Mouse (Mus musculus): Measurements from ENCODE around the gene Btbd8.

Gene Btbd8

GRCm38 (mm10) chr5:107516087-107516486 is 78.3 kb downstream of the Btbd8 start:
- no peak for DNase-seq (ENCODE audit: low read depth, low spot score)

DNA sequence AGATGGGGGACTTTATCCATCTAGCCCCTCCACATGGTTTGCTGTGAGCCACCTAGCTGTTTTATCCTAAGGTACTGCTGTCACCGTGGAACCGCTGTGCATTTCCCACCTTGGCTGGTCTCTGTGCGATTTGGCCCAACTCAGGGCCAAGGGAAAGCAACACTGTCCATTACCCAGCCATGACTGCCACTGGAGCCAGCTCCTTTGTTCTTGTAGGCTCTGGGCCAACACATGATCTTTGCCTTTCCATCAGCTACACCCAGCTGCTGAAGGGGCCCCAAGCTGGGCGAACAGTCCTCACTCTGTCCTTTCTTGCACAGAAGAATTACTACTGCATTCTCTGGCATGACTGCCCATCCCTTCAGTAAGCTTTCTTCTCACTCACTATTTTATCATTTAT is 80.8 kb downstream of the Btbd8 start:
- no peak for DNase-seq (ENCODE audit: low read depth, low spot score)

GRCm38 (mm10) chr5:107521386-107521785 is 83.6 kb downstream of the Btbd8 start:
- DNase-seq (ENCODE audit: low read depth, low spot score): no peak

GRCm38 (mm10) chr5:107521897-107522296 is 84.1 kb downstream of the Btbd8 start:
- DNase-seq (ENCODE audit: low read depth, low spot score): no peak

- no peak for DNase-seq (ENCODE audit: low read depth, low spot score)
These were observed 86.5 kb downstream of the Btbd8 start for GRCm38 (mm10) chr5:107524281-107524680.

DNA sequence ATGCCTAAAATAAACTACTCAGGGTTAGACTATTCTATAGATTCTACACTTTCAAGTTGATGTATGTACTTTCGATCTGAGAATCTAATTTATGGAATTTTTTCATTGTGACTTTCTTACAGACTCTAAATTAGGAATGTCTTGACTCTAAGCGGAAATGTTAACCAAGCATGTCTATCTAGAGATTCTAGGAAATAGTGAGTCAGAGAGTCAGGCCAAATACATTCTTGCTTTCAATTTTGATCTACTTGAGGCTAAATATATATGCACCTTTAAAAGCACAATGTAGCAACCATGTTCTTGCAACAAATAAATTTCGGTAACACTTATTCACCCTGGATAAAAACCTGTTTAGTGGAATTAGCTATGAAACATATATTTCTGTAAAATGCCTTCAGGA is 91.1 kb downstream of the Btbd8 start:
- DNase-seq (ENCODE audit: low read depth, low spot score): peak; percentile 9

DNA sequence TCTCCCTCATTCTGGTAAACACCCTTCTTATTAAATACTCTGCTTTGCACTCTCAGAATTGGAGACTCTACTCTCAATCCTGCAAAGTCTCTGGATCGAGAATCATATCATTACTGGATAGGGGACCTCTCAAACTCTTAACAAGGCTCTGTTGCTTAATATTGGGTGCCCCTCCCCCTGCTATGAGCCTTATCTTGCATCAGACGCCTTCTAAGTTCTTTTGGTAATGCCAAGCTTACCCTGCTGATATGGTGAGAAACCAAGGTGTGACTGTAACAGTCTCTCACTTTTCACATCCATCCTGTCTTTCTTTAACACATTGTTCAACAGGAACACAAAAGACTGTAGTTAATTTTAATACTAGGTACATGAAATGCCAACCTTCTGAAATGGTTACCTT is 95.8 kb downstream of the Btbd8 start:
- DNase-seq (ENCODE audit: low read depth, low spot score): no peak

- DNase-seq (ENCODE audit: low read depth, low spot score): no peak
These were observed 96.8 kb downstream of the Btbd8 start, which contains the start of gene 1700028K03Rik for GRCm38 (mm10) chr5:107534581-107534980. Gene 1700028K03Rik, plus strand, starts transcription at chr5:107534709.

DNA sequence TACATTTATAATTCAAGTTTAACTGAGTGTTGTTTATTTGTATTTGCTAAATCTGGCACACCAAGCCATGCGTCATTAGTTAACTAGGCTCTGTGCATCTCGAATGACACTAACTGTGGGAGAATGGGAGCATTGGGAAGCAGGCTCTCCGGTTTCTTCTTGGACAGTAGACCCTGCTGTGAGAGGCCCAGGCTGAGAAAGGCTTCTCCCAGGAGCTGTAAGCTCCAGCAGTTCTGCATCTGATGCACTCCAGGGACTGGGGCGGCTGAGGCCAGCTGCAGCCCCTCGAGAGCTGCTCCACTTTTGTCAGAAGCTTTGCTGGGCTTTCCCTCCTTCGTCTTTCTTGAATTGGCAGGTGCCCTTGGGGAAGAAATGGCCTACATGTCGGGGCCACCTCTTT is 103.9 kb downstream of the Btbd8 start:
- DNase-seq (ENCODE audit: low read depth, low spot score): no peak

DNA sequence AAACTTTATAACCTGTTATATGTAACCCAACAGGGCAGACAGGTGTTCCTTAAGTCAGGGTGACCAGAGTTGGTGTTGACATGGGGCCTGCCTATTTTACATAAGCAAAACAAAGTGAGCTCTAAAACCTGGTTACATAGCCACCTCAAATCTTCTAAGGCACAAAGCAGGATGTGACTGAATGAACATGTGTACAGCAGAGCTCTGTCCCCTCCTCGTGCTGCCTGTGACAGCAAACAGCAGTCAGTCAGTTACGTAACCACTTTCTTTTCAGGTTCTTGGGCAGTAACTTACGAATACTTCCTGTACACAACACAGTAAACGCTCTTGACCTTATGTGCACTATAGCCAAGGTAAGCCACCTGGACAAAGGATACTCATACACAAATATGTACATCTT is 108.1 kb downstream of the Btbd8 start:
- no peak for DNase-seq (ENCODE audit: low read depth, low spot score)

- no peak for DNase-seq (ENCODE audit: low read depth, low spot score)
These were observed 110.2 kb downstream of the Btbd8 start for GRCm38 (mm10) chr5:107547955-107548354.

DNA sequence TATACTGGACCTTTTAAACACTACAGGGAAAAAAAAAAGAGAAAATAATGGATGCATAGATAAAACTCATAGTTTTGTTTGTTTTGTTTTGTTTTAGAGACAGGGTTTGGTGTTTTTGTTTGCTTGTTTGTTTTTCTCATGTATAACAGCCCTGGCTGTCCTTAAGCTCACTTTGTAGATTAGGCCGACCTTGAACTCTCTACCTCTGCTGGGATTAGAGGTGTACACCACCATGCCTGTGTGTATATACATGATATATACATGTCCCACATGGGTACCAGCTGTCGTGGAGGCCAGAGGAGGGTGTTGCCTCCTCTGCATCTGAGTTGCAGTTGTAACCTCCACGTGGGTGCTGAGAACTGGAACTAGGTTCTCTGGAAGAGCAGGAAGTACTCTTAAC is 110.6 kb downstream of the Btbd8 start:
- no peak for DNase-seq (ENCODE audit: low read depth, low spot score)

DNA sequence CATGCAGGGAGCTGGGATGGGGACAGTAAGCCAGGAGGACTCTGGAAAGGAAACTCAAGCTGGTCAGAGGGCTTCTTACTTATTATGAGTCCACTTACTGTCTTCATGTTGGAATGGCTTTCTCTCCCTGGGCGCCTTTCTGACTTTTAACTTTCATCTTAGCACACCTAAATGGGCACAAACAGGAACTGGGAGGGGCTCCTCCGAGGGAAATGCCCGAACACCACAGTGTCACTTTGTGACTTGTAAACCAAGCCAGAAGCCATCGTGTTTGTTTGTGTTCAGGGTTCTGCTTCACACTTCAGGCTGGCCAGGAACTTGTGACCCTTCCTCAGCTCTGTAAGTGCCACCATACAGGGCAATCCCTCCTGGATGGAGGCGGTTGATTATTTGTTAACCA is 116.5 kb downstream of the Btbd8 start:
- no peak for DNase-seq (ENCODE audit: low read depth, low spot score)

GRCm38 (mm10) chr5:107556969-107557368 is 119.2 kb downstream of the Btbd8 start:
- no peak for DNase-seq (ENCODE audit: low read depth, low spot score)

All from 3T3-L1 (cell line).